Mouse (Mus musculus): Measurements from ENCODE around the gene Sgms2. TPM values are rescaled to one million over a fixed set of nuclear protein-coding genes. Genes with fewer than 3 reads are reported as not detected.
A peak's percentile ranks its signal among the peaks of the same experiment; 100 is the strongest.
"Not testable (repeated sequence)": the region's sequence is repeated elsewhere in the genome, so short reads cannot be mapped to it uniquely, and the experiment has no call there.

The Sgms2 gene
- total RNA-seq, 2 experiments from 2014 or later = 2.3 to 5.1 TPM

GRCm38 (mm10) chr3:131361960-131362359, 129.3 kb downstream of the Sgms2 start:
- no peak for DNase-seq (ENCODE audit: low spot score in 2 of 2)

- DNase-seq (ENCODE audit: low spot score in 2 of 2) = no peak
Measured at GRCm38 (mm10) chr3:131359011-131359410, 132.2 kb downstream of the Sgms2 start.

- DNase-seq (ENCODE audit: low spot score in 2 of 2) = no peak
Measured at GRCm38 (mm10) chr3:131358205-131358604, 133.0 kb downstream of the Sgms2 start.

- no peak for DNase-seq (ENCODE audit: low spot score in 2 of 2)
Measured at GRCm38 (mm10) chr3:131357643-131358042, 133.6 kb downstream of the Sgms2 start.

GRCm38 (mm10) chr3:131356026-131356425, 135.2 kb downstream of the Sgms2 start:
- no peak for DNase-seq (ENCODE audit: low spot score in 2 of 2)

GRCm38 (mm10) chr3:131350539-131350938, 140.7 kb downstream of the Sgms2 start:
- no peak for DNase-seq (ENCODE audit: low spot score in 2 of 2)

GRCm38 (mm10) chr3:131349013-131349412, 142.2 kb downstream of the Sgms2 start:
- DNase-seq (ENCODE audit: low spot score in 2 of 2) = no peak

- DNase-seq (ENCODE audit: low spot score in 2 of 2) = no peak
Measured at GRCm38 (mm10) chr3:131348579-131348950, 142.6 kb downstream of the Sgms2 start.

- no peak for DNase-seq (ENCODE audit: low spot score in 2 of 2)
Measured at GRCm38 (mm10) chr3:131347831-131348578, 143.2 kb downstream of the Sgms2 start.

GRCm38 (mm10) chr3:131345903-131346302, 145.3 kb downstream of the Sgms2 start:
- no peak for DNase-seq (ENCODE audit: low spot score in 2 of 2)

GRCm38 (mm10) chr3:131343311-131343710, 147.9 kb downstream of the Sgms2 start:
- no peak for DNase-seq (ENCODE audit: low spot score in 2 of 2)

- DNase-seq (ENCODE audit: low spot score in 2 of 2) = no peak
Measured at GRCm38 (mm10) chr3:131340885-131341284, 150.3 kb downstream of the Sgms2 start.

- no peak for DNase-seq (ENCODE audit: low spot score in 2 of 2)
Measured at GRCm38 (mm10) chr3:131339280-131339679, 151.9 kb downstream of the Sgms2 start.

- not testable (repeated sequence) for DNase-seq (ENCODE audit: low spot score in 2 of 2)
Measured at GRCm38 (mm10) chr3:131337749-131338148, 153.5 kb downstream of the Sgms2 start.

- DNase-seq (ENCODE audit: low spot score in 2 of 2) = no peak
Measured at GRCm38 (mm10) chr3:131336629-131337028, 154.6 kb downstream of the Sgms2 start.

GRCm38 (mm10) chr3:131335117-131335547, 156.1 kb downstream of the Sgms2 start:
- no peak for DNase-seq (ENCODE audit: low spot score in 2 of 2)

- DNase-seq (ENCODE audit: low spot score in 2 of 2) = no peak
Measured at GRCm38 (mm10) chr3:131327189-131327588, 164.0 kb downstream of the Sgms2 start.

GRCm38 (mm10) chr3:131326637-131327036, 164.6 kb downstream of the Sgms2 start:
- no peak for DNase-seq (ENCODE audit: low spot score in 2 of 2)

GRCm38 (mm10) chr3:131322081-131322815, 169.0 kb downstream of the Sgms2 start:
- DNase-seq (ENCODE audit: low spot score in 2 of 2) = no peak

GRCm38 (mm10) chr3:131320184-131320583, 171.0 kb downstream of the Sgms2 start:
- peak; percentile 74 to 87 for DNase-seq (ENCODE audit: low spot score in 2 of 2)

- DNase-seq (ENCODE audit: low spot score in 2 of 2) = no peak
Measured at GRCm38 (mm10) chr3:131318211-131318610, 173.0 kb downstream of the Sgms2 start.

GRCm38 (mm10) chr3:131317126-131317525, 174.1 kb downstream of the Sgms2 start:
- DNase-seq (ENCODE audit: low spot score in 2 of 2) = no peak
